Mouse (Mus musculus) heart, postnatal 0 days (tissue): ENCODE results near the gene Atxn1. TPM values are rescaled to one million over a fixed set of nuclear protein-coding genes. Genes with fewer than 3 reads are reported as not detected.

Source experiments
- ATAC-seq: fragments of 200-750 bp; cut with Nextera tagmentation; 2 replicates; pipeline ENCODE4 v1.8.0; 2017; ENCODE audit warnings: low read depth, moderate number of reproducible peaks, moderate library complexity; ENCODE audit not compliant: insufficient read depth
- DNase-seq: peaks from one replicate; pipeline ENCODE4 v3.0.0-alpha.2; 2016; ENCODE audit warnings: low spot score
- H3K27ac ChIP-seq: fragments of 300-500 bp; sonication (generic); 2 replicates; pipeline ENCODE4 v1.5.1; 2014; ENCODE audit warnings: low read depth, mild to moderate bottlenecking
- H3K27me3 ChIP-seq: fragments of 300-500 bp; sonication (generic); 2 replicates; pipeline ENCODE4 v1.6.1; 2014; ENCODE audit warnings: low read length, mixed read lengths; ENCODE audit not compliant: control insufficient read depth, insufficient read depth
- H3K36me3 ChIP-seq: fragments of 300-500 bp; sonication (generic); replicated peaks from 2 replicates; pipeline ENCODE4 v1.6.1; 2014; ENCODE audit warnings: low read length, mixed read lengths; ENCODE audit not compliant: control insufficient read depth, insufficient read depth
- H3K4me1 ChIP-seq: fragments of 300-500 bp; sonication (generic); 2 replicates; pipeline ENCODE4 v1.6.1; 2014; ENCODE audit warnings: antibody characterized with exemption; ENCODE audit not compliant: control insufficient read depth, insufficient read depth
- H3K4me2 ChIP-seq: fragments of 300-500 bp; sonication (generic); 2 replicates; pipeline ENCODE4 v1.6.1; 2014; ENCODE audit warnings: low read depth, mild to moderate bottlenecking, low read length, moderate library complexity
- H3K4me3 ChIP-seq: fragments of 300-500 bp; sonication (generic); 2 replicates; pipeline ENCODE4 v1.5.1; 2014; ENCODE audit warnings: low read depth, low read length
- H3K9ac ChIP-seq: fragments of 300-500 bp; sonication (generic); replicated peaks from 2 replicates; pipeline ENCODE4 v1.6.1; 2014; ENCODE audit warnings: low read depth, low read length, mixed read lengths
- H3K9me3 ChIP-seq: fragments of 300-500 bp; sonication (generic); replicated peaks from 2 replicates; pipeline ENCODE4 v1.6.1; 2016; ENCODE audit warnings: low read length; ENCODE audit not compliant: control insufficient read depth
- CTCF ChIP-seq: IDR thresholded peaks from 2 replicates; pipeline ENCODE4 v1.5.1; 2016; ENCODE audit warnings: antibody characterized with exemption, control low read depth, low read depth
- EP300 ChIP-seq: IDR thresholded peaks from 2 replicates; pipeline ENCODE4 v1.6.1; 2016; ENCODE audit warnings: antibody characterized with exemption, low read depth
- WGBS: fragments of 180-500 bp; shearing (Covaris S2); extraction: QIAGEN DNeasy Blood & Tissue Kit; methylation state at CpG from one replicate; pipeline ENCODE4 v1.1.7; 2014; 5-methylcytosine and 5-hydroxymethylcytosine counted together
- polyA plus RNA-seq: library from polyadenylated mRNA; unstranded; fragments of >200 nt; fragmentation: Nextera tagmentation; extraction: Ambion mirVana; gene quantifications from 2 replicates; pipeline ENCODE4 v1.2.1, GENCODE M21; 2015
- total RNA-seq: library from RNA; depleted of rRNA; stranded (reverse); fragments of >200 nt; gene quantifications from 2 replicates; pipeline ENCODE4 v1.2.3, GENCODE M21; 2014; ENCODE audit warnings: low replicate concordance

The Atxn1 gene
- total and polyA plus RNA-seq, 2 experiments from 2014 or later = 10.3 to 15.0 TPM

GRCm38 (mm10) chr13:45853691-45854090 lies 111.1 kb downstream of the Atxn1 start:
- 82% methylated on average over 6 of the region's 6 CpGs for WGBS
- H3K9me3 ChIP-seq = no peaks in the 10 kb centered on the region
- H3K4me3 ChIP-seq = no peak overlapping the region
- H3K36me3 ChIP-seq = no peaks in the 10 kb centered on the region
- no peak for DNase-seq
- H3K27ac ChIP-seq = no peak overlapping the region
- H3K27me3 ChIP-seq = no peaks in the 10 kb centered on the region
- ATAC-seq = no peak
- no peak overlapping the region for H3K4me2 ChIP-seq
- 0 out of 2 replicates have a peak, but pooled peaks cover 6% of the 10 kb centered on the region for H3K4me1 ChIP-seq
- H3K9ac ChIP-seq = no peak overlapping the region
- no peak for TF ChIP-seq CTCF
- TF ChIP-seq EP300 = no peak

- H3K9me3 ChIP-seq = no peaks in the 10 kb centered on the region
- H3K4me2 ChIP-seq = no peak overlapping the region
- no peak overlapping the region for H3K27ac ChIP-seq
- no peak overlapping the region for H3K9ac ChIP-seq
- WGBS = 82% methylated on average over 2 of the region's 2 CpGs
- H3K27me3 ChIP-seq = no peaks in the 10 kb centered on the region
- no peaks in the 10 kb centered on the region for H3K36me3 ChIP-seq
- ATAC-seq = no peak
- no peak overlapping the region for H3K4me3 ChIP-seq
- TF ChIP-seq CTCF (no peak), EP300 (no peak)
- 0 out of 2 replicates have a peak, but pooled peaks cover 6% of the 10 kb centered on the region for H3K4me1 ChIP-seq
- no peak for DNase-seq
Observed at GRCm38 (mm10) chr13:45852288-45852687, 112.5 kb downstream of the Atxn1 start.

GRCm38 (mm10) chr13:45851746-45852145 lies 113.1 kb downstream of the Atxn1 start:
- no peak for TF ChIP-seq EP300
- TF ChIP-seq CTCF = no peak
- Histone ChIP-seq H3K9ac (no peak overlapping the region), H3K4me1 (0 out of 2 replicates have a peak, but pooled peaks cover 6% of the 10 kb centered on the region), H3K27ac (no peak overlapping the region), H3K4me2 (no peak overlapping the region), H3K36me3 (no peaks in the 10 kb centered on the region), H3K9me3 (no peaks in the 10 kb centered on the region), H3K27me3 (no peaks in the 10 kb centered on the region), H3K4me3 (no peak overlapping the region)
- no peak for ATAC-seq
- no peak for DNase-seq
- 53% methylated on average over 2 of the region's 2 CpGs for WGBS

- TF ChIP-seq EP300 = no peak
- 77% methylated on average over 4 of the region's 4 CpGs for WGBS
- no peak overlapping the region for H3K4me2 ChIP-seq
- no peak overlapping the region for H3K27ac ChIP-seq
- no peaks in the 10 kb centered on the region for H3K36me3 ChIP-seq
- no peak overlapping the region for H3K4me3 ChIP-seq
- no peak for DNase-seq
- H3K27me3 ChIP-seq = no peaks in the 10 kb centered on the region
- ATAC-seq = no peak
- H3K4me1 ChIP-seq = 0 out of 2 replicates have a peak, but pooled peaks cover 4% of the 10 kb centered on the region
- no peak overlapping the region for H3K9ac ChIP-seq
- no peaks in the 10 kb centered on the region for H3K9me3 ChIP-seq
Observed at GRCm38 (mm10) chr13:45851156-45851555, 113.7 kb downstream of the Atxn1 start.

GRCm38 (mm10) chr13:45850181-45850974 lies 114.4 kb downstream of the Atxn1 start:
- TF ChIP-seq EP300 (no peak), CTCF (no peak)
- H3K4me1 ChIP-seq = 0 out of 2 replicates have a peak, but pooled peaks cover 3% of the 10 kb centered on the region
- no peak overlapping the region for H3K9ac ChIP-seq
- 76% methylated on average over 5 of the region's 5 CpGs for WGBS
- no peaks in the 10 kb centered on the region for H3K36me3 ChIP-seq
- no peaks in the 10 kb centered on the region for H3K27me3 ChIP-seq
- DNase-seq = no peak
- no peaks in the 10 kb centered on the region for H3K9me3 ChIP-seq
- H3K4me3 ChIP-seq = no peak overlapping the region
- no peak overlapping the region for H3K27ac ChIP-seq
- ATAC-seq = no peak
- no peak overlapping the region for H3K4me2 ChIP-seq
